15 mouse cellular contexts compared by ENCODE assay signal in genomic region chr10:77912605-77913004, GRCm38 (mm10). TPM values are rescaled to one million over a fixed set of nuclear protein-coding genes. Genes with fewer than 3 reads are reported as not detected.
DNase-seq lines count a peak whose midpoint lies in the region.
"Had no signal": no experiment of that assay in that cellular context is flagged by ENCODE, and none has a peak within 500 bp of the region (broad histone marks: within the 10 kb centered on the region; RNA-seq: fewer than 3 reads in every experiment).

No protein-coding gene starts in this region.

- peak; percentile 45 to 54 for DNase-seq in cerebellum, postnatal 25 days
- DNase-seq in cerebellum, adult 11-12 months: no peak
- DNase-seq in adrenal gland, adult 2 months: peak; percentile 56
- DNase-seq in heart, adult 11 months: peak; percentile 99
- peak; percentile 86 to 91 for DNase-seq in heart, postnatal 10 days
- DNase-seq in right cerebral cortex, postnatal 36 days (ENCODE audit: low spot score in 2 of 2): no peak
- DNase-seq in kidney, postnatal 36 days: no peak
- DNase-seq in layer of hippocampus, adult 18-20 months (ENCODE audit: low spot score in 2 of 2): no peak
- DNase-seq: thymus, adult 2 months had no signal

- intact Hi-C loops in heart, postnatal 10 days (cut with DNase I): loop anchor here (2.0 to 10.0 kb wide), 2 partner anchors 128 to 286 kb away; partner anchors contain the start of genes Gm3250 and Gm7137

RNA-seq across cellular contexts. Expression of gene Lrrc3, which starts 10.3 kb away (rescaled TPM):
- total RNA-seq in adrenal gland, adult 2 months (2021): 1 to 10 TPM; 5.2 to 8.1 TPM
- polyA plus RNA-seq in adrenal gland, adult 2 months (2012; rRNA removed): 4.1 and 6.3 TPM in 2 replicates
- total RNA-seq in heart, postnatal 10 days (2021): 1 to 10 TPM; 1.3 to 1.9 TPM
- 1 to 10 TPM; 3.8 to 5.0 TPM for total RNA-seq in layer of hippocampus, adult 18-20 months (2021)
- total RNA-seq: hematopoietic stem cell, adult 5-6 weeks had no signal

RNA-seq across cellular contexts. Expression of gene Gm3285, which starts 50.8 kb away (rescaled TPM):
- total RNA-seq in adrenal gland, adult 2 months (2021): not detected
- polyA plus RNA-seq in adrenal gland, adult 2 months (2012; rRNA removed): not detected in 2 replicates
- total RNA-seq in heart, postnatal 10 days (2021): not detected
- total RNA-seq in layer of hippocampus, adult 18-20 months (2021): not detected
- total RNA-seq: hematopoietic stem cell, adult 5-6 weeks had no signal
- polyA plus RNA-seq: brain, embryonic 14.5 days; kidney, embryonic 14.5 days; liver, embryonic 11.5 days; Patski; spleen, adult 2 months had no signal

RNA-seq across cellular contexts. Expression of gene Trpm2, which starts 57.8 kb away (rescaled TPM):
- 1 to 10 TPM; 2.6 to 3.2 TPM for total RNA-seq in adrenal gland, adult 2 months (2021)
- polyA plus RNA-seq in adrenal gland, adult 2 months (2012; rRNA removed): 3.0 and 3.1 TPM in 2 replicates
- under 1 TPM; 0.14 to 0.40 TPM for total RNA-seq in heart, postnatal 10 days (2021)
- total RNA-seq in layer of hippocampus, adult 18-20 months (2021): 10 to 100 TPM; 37.9 to 40.8 TPM

RNA-seq across cellular contexts. Expression of gene Gm10318, which starts 59.9 kb away (rescaled TPM):
- total RNA-seq in adrenal gland, adult 2 months (2021): not detected
- not detected in 2 replicates for polyA plus RNA-seq in adrenal gland, adult 2 months (2012; rRNA removed)
- not detected for total RNA-seq in heart, postnatal 10 days (2021)
- total RNA-seq in layer of hippocampus, adult 18-20 months (2021): not detected
- total RNA-seq: hematopoietic stem cell, adult 5-6 weeks had no signal
- polyA plus RNA-seq: brain, embryonic 14.5 days; kidney, embryonic 14.5 days; liver, embryonic 11.5 days; Patski; spleen, adult 2 months; thymus, adult 2 months had no signal

Comparison
In these comparisons a context has a peak if more than half of its experiments do, and no peak if none do; other contexts are left out.
1. DNase-seq: peak in cerebellum, postnatal 25 days (2 of 2), adrenal gland, adult 2 months (single experiment), heart, adult 11 months (single experiment) and heart, postnatal 10 days (2 of 2); none in cerebellum, adult 11-12 months (single experiment), right cerebral cortex, postnatal 36 days (0 of 2), kidney, postnatal 36 days (0 of 2) and layer of hippocampus, adult 18-20 months (0 of 2).
2. RNA of gene Trpm2, which starts 57.8 kb away (total RNA-seq): 37.9 to 40.8 TPM in layer of hippocampus, adult 18-20 months; 2.6 to 3.2 TPM in adrenal gland, adult 2 months and 0.14 to 0.40 TPM in heart, postnatal 10 days; every median in the first group is over 4 times any median in the second.